Mouse (Mus musculus) erythroid progenitor cell, adult 5-6 weeks (primary cell): ENCODE measurements around the gene Gm8439. TPM values are rescaled to one million over a fixed set of nuclear protein-coding genes. Genes with fewer than 3 reads are reported as not detected.
"Not testable (repeated sequence)": the region's sequence is repeated elsewhere in the genome, so short reads cannot be mapped to it uniquely, and the experiment has no call there.

Experiments
- ATAC-seq: replicated peaks from 2 replicates; pipeline ENCODE4 v1.8.0; 2016; ENCODE audit warnings: moderate number of reproducible peaks, mild to moderate bottlenecking, moderate TSS enrichment, inconsistent platforms; ENCODE audit not compliant: poor library complexity, low FRiP score, severe bottlenecking
- total RNA-seq, 2 experiments: library from RNA; stranded (forward) in 1 of 2; stranded (reverse) in 1 of 2; fragments of 150-400 nt in 1 of 2; fragments of 186-747, 209-891 nt in 1 of 2; gene quantifications; 2 replicates each; pipeline versions ENCODE4 v1.2.3 to v1.2.4; 2015 to 2017; ENCODE audit warnings: low replicate concordance in 2 of 2

Gm8439 gene
- total RNA-seq (2015; ENCODE audit: low replicate concordance) (not detected in 2 replicates), total RNA-seq (2017; ENCODE audit: low replicate concordance) (not detected in 2 replicates)

DNA sequence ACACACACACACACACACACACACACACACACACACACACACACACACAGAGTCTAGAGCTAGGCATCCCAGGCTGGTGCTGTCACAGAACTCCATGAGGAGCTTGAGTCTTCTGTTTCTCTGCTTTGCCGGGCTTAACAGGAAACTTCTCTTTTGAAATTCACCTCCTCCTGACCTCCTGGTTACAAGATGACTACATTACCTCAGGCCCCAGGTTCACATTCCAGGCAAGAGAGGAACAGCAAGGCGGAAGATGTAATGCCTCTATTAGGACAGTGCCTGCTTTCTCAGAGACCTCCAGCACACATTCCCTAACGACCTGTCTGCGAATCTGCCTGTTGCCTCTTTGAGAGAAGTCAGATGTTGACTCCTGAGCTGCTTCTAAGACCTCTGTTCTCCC is at the start of gene Gm8439:
Gm8439 (plus strand) TSS at position 301 of the 400 bp plus-strand sequence.
- no peak for ATAC-seq

DNA sequence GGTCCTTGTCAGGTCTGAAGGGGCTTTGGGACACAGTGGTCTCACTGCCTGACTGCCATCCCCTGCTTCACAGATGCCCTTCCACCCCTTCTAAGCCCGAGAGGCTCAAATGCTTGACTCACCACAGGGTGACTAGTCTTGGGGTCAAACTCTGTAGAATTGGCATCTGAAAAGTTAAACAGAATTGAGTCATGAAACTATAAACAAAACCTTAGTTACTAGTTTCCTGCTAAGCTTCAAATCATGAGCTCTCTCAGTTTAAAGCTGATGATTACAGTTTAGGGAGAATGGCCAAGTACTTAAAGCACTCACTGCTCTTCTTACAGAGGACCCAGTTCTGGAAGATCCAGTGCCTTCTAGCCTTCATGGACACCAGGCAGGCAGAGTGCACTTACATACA is 43.6 kb upstream of the Gm8439 start:
- no peak for ATAC-seq

DNA sequence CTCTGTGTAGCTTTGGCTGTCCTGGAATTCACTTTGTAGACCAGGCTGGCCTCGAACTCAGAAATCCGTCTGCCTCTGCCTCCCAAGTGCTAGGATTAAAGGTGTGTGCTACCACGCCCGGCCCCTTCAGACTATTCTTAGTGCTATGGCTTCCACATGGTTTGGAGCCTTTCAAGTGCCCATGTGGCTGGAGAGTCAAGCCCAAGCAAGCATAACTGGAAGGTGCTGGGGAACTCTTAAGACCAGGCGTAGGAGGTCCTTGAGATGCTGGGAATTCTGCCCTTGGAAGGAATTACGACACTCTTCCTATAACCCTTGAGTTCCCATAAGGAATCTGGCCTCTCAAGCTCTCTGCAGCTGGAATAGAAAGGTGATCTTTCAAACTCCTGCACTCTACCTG is 32.0 kb upstream of the Gm8439 start:
- ATAC-seq: no peak

- ATAC-seq: no peak
Measured at GRCm38 (mm10) chr4:120565726-120566125, 22.8 kb upstream of the Gm8439 start.

- ATAC-seq: no peak
Measured at GRCm38 (mm10) chr4:120568005-120568404, 20.5 kb upstream of the Gm8439 start.

DNA sequence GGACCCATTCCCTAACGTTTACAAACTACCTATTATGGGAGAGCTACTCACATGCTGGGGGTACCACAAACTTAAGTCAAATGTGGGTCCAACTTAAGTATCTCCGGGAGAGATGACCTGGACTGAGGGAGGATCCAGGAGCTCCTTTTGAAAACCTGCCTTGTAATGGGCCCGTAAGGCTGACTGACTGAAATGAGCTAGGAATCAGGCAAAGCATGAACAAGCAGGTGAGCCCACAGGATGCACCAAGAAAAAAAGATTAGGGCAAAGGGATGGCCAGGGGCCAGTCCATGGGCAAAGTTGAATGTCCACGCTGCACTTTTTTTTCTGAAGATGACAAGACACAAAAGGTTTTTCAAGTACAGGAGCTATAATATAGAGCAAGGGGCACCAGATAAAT is 19.5 kb upstream of the Gm8439 start:
- 0 out of 2 replicates have a peak, but pooled peaks have one; percentile 20 for ATAC-seq

DNA sequence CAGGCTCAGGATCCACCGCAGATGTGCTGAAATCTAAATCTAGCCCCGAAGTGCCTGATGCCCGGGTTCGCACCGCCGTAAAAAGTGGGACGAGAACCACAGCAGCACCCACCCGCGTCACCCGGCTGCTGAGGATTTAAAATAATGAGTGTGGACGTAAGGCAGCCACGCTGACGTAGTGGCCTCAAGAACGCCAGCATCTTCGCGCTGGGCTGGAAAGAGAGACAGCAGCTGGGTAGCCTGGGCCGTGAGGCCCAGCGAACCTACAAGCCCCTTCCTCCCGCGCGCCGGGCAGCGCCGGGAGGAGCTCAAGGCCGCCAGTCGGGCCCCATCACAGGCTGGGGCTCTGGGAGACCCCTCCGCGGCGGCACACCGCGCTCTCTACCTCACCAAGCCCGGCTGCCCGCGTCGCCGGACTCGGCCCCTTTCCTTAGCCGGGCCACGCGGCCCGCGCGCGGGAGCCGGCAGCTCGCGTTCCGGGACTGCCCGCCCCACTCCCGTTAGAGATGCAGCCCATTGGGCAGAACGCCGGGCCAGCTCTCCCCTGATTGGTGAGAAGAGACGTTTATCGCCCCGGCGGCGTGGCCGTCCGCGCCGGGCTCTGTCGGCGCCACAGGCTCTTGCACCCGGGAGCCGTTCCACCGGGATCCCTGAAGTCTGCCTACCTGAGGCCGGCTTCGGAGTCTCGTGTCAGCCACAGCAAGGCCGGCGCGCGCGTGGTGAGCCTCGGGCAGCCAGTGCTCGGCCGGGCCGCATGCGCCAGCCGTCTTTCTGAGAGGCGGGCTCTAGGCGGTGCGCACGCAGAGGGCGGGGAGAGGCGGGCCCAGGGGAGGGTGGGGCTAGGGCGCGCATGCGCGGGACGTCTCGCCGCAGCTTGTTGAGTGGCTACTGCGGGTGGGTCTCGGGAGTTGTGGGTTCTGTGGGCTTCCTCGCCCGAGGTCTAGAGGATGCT is 18.8 kb upstream of the Gm8439 start, which contains the start of gene Ctps:
Ctps (minus strand) TSS at position 791 of the 952 bp plus-strand sequence.
- ATAC-seq: peak; percentile 95

GRCm38 (mm10) chr4:120570438-120571069 is 18.0 kb upstream of the Gm8439 start:
- peak; percentile 69 for ATAC-seq

- no peak for ATAC-seq
Measured at GRCm38 (mm10) chr4:120571070-120571464, 17.5 kb upstream of the Gm8439 start.

DNA sequence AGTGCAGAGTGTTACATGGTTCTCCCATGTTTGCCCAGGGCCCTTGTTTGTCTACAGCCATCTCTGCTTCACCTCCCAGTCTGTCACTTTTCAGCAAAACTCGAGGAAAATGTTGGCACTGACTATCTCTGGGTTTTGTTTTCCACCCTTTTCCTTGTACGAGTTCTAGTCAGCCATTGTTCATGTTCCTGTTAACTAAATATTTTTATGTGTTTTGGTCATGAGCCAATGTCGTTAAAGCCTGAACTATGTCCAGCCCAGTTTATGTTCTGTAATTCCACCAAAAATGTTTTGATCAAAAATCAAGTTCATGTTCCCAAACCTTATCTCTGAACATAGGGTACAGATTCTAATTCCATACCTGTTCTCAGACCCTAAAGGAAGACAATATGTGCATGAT is 16.9 kb upstream of the Gm8439 start:
- no peak for ATAC-seq

- ATAC-seq: no peak
Measured at GRCm38 (mm10) chr4:120580894-120581293, 7.7 kb upstream of the Gm8439 start.

DNA sequence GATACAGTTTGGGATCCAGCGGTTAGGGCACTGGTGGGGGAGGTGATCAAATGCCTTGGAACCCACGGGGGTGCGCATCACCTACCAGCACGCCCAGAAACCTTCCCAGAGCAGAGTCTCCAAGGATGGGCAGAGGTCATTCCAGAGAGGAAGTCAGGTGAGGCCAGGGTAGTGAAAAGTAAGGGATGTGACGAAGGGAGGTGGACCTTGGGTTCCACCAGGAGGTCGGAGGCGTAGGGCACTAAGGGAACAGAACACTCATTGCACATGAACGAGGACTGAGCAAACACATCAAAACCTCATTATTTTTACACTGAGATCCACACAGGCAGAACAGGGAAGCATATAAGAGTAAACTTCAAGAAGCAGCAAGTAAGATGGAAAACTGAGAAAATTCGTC is 6.8 kb upstream of the Gm8439 start:
- no peak for ATAC-seq

GRCm38 (mm10) chr4:120586986-120587385 is 1.6 kb upstream of the Gm8439 start:
- ATAC-seq: no peak

DNA sequence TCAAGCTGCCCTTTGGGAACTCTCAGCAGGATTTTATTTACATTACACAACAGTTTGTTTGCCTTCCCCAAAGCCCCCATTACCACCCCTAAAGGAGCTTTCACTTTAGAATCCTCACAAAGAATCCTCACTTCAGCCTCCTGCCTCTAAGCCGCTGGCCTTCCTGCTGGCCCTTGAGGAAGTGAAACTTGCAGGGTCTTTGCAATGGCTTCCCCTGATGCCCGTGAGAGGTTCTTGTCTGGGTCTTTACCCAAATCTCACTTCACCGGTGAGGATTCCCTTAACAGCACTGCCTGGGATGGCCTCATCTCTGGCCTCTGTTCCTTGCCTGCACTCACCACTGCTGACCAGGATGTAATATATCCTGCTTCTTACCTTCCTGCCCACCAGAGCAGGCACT is 525 bp downstream of the Gm8439 start:
- ATAC-seq: no peak; the same call in 1 of the 2 replicates

DNA sequence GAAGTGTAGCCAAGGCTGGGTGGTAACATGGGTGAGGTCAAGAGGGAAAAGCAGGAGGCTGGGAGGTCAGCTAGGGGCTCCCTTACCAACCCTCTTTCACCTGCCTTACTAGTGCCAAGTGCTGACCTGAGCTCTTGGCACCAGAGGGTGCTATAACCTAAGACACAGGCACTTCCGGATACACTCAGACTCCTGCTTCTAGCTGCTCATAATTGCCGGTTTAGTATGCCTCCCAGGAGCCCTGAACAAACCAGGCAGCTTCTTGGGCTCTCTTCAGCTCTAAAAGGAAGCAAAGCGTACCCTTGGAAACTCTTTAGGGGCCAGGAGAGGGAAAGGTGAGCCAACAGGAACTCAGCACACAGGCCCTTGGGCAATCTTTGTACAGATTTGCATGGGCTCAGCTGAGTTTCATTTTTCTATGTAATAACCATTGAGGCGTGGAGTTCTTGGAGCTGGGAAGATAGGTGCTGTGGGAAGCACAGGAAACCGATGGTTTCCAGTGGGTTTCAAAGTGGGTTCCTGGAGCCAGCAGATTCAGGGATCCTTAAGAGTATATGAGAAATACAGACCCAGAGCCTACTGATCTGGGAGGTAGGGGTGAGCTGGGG is 1.4 kb downstream of the Gm8439 start:
- peak; percentile 83 for ATAC-seq

- ATAC-seq: no peak
Measured at GRCm38 (mm10) chr4:120590973-120591372, 2.4 kb downstream of the Gm8439 start.

DNA sequence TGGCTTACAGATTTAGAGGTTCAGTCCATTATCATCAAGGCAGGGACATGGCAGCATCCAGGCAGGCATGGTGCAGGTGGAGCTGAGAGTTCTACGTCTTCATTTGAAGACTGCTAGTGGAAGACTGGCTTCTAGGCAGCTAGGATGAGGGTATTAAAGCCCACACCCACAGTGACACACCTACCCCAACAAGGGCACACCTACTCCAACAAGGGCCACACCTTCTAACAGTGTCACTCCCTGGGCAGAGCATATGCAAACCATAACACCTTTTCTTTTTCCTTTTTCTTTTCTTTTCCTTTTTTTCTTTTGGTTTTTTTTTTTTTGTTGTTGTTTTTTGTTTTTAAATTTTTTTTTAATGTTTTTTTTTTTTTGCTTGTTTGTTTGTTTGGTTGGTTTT is 7.7 kb downstream of the Gm8439 start:
- ATAC-seq: not testable (repeated sequence)

DNA sequence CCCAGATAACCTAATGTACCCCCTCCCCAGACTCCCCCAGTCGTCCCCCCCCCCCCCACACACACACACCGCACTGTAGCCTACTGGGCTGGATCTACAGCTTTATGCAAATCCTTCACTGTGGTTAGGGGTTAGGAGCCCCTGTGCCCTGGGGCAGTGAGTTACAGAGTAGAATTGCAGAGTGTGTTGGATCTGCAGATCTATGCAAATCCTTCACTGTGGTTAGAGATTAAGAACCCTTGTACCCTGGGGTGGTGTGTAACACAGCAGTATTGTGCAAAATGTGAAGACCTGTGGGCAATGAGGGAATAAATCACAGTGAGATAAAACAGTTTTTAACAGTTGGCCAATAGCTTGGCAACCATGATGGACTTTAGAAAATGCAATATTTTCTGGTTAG is 10.4 kb downstream of the Gm8439 start:
- ATAC-seq: no peak

GRCm38 (mm10) chr4:120601774-120602173 is 13.2 kb downstream of the Gm8439 start:
- ATAC-seq: no peak

DNA sequence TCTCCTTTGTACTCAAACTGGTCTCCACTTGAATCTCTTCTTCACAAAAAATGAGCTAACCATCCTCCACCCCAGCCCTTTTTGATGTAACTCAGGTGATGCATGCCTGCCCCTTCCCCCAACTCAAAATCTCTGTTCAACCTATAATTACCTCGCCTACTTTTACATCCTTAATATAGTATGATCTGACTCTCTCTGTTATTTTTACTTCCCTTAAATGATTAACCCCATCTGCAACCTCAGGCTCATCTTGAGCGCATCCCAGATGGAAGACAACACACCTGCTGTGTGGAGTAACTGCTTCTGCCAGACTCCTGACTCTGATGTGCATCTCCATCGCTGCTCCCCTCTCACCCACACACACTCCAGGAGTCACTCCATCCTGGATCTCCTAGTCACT is 14.1 kb downstream of the Gm8439 start:
- no peak for ATAC-seq
